Mouse (Mus musculus) embryonic facial prominence, embryonic 14.5 days (tissue): ENCODE measurements around the gene Fam126a. TPM values are rescaled to one million over a fixed set of nuclear protein-coding genes. Genes with fewer than 3 reads are reported as not detected.
A peak's percentile ranks its signal among the peaks of the same experiment; 100 is the strongest.

Experiments used
- ATAC-seq: fragments of 200-750 bp; cut with Nextera tagmentation; 2 replicates; pipeline ENCODE4 v1.8.0; 2017; ENCODE audit warnings: low read depth, moderate number of reproducible peaks, moderate TSS enrichment
- DNase-seq: peaks from one replicate; pipeline ENCODE4 v3.0.0-alpha.2; 2015; ENCODE audit warnings: low spot score
- H3K27ac ChIP-seq: fragments of 300-500 bp; sonication (generic); replicated peaks from 2 replicates; pipeline ENCODE4 v1.5.1; 2014; ENCODE audit warnings: low read depth, mild to moderate bottlenecking, low read length, moderate library complexity
- H3K27me3 ChIP-seq: fragments of 300-500 bp; sonication (generic); replicated peaks from 2 replicates; pipeline ENCODE4 v1.6.1; 2014; ENCODE audit warnings: low read length; ENCODE audit not compliant: control insufficient read depth, insufficient read depth
- H3K36me3 ChIP-seq: fragments of 300-500 bp; sonication (generic); 2 replicates; pipeline ENCODE4 v1.6.1; 2014; ENCODE audit warnings: low read length, mixed read lengths; ENCODE audit not compliant: control insufficient read depth, insufficient read depth
- H3K4me1 ChIP-seq: fragments of 300-500 bp; sonication (generic); 2 replicates; pipeline ENCODE4 v1.6.1; 2014; ENCODE audit warnings: antibody characterized with exemption, low read length; ENCODE audit not compliant: control insufficient read depth, insufficient read depth
- H3K4me2 ChIP-seq: fragments of 300-500 bp; sonication (generic); 2 replicates; pipeline ENCODE4 v1.6.1; 2014; ENCODE audit warnings: low read depth, mild to moderate bottlenecking, low read length, moderate library complexity, mixed read lengths
- H3K4me3 ChIP-seq: fragments of 300-500 bp; sonication (generic); 2 replicates; pipeline ENCODE4 v1.5.1; 2014; ENCODE audit warnings: low read depth, mild to moderate bottlenecking, low read length
- H3K9ac ChIP-seq: fragments of 300-500 bp; sonication (generic); 2 replicates; pipeline ENCODE4 v1.6.1; 2014; ENCODE audit warnings: low read depth, mild to moderate bottlenecking, low read length, moderate library complexity, mixed read lengths
- H3K9me3 ChIP-seq: fragments of 300-500 bp; sonication (generic); 2 replicates; pipeline ENCODE4 v1.6.1; 2016; ENCODE audit warnings: low read length; ENCODE audit not compliant: control insufficient read depth
- WGBS: fragments of 180-500 bp; shearing (Covaris S2); extraction: QIAGEN DNeasy Blood & Tissue Kit; methylation state at CpG from one replicate; pipeline ENCODE4 v1.1.7; 2014; 5-methylcytosine and 5-hydroxymethylcytosine counted together
- polyA plus RNA-seq: library from polyadenylated mRNA; unstranded; fragments of >200 nt; fragmentation: Nextera tagmentation; extraction: Ambion mirVana; gene quantifications from 2 replicates; pipeline ENCODE4 v1.2.1, GENCODE M21; 2014

The Fam126a gene
- polyA plus RNA-seq, 1 experiment from 2014 or later, result 40.2 TPM

DNA sequence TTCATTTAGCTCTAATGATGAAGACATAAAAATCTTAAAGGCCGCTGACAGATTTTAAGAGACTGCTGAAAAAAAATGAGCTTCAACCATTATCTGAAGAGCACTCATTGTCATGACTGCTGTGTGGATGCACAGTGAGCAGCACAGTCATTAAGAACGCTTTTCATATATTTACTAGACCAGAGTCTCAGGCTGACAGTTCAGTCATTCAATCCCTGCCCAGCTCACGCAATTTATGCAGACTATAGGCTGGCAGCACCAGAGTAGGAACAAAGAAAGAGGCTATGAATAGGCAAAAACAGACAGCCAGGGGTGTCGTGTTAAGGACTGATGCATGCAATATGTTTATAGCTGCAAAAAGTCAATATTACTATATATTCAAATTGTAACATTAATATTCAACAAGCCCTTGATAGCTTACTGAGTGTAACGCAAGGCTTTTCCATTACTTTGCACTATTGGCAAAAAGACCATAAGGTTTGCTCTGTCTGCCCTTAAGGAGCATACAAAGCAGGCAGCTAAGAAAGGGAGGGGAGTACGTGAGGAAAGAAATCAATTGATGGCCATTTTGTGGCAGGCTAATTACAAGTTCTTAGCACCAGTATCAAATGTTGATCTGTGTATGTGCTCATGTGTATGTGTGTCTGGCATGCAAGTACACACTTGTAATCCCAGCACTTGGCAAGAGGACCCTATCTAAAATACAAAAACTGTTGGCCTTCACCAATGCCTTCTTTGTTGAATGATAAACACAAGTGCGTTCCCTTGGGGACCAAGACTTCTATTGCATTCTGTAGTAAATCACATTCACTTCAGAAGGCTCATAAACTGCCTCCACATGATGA lies 10.9 kb downstream of the Fam126a start:
- DNase-seq (peak; percentile 46), ATAC-seq (peak; percentile 60)
- no peak overlapping the region for H3K4me3 ChIP-seq
- H3K9me3 ChIP-seq, result no peaks in the 10 kb centered on the region
- H3K9ac ChIP-seq, result no peak overlapping the region
- WGBS, result 80% methylated on average over 7 of the region's 7 CpGs
- no peak overlapping the region for H3K27ac ChIP-seq
- H3K4me2 ChIP-seq, result no peak overlapping the region
- peaks cover 6% of the 10 kb centered on the region; the same call in 1 of the 2 replicates for H3K4me1 ChIP-seq
- no peaks in the 10 kb centered on the region for H3K27me3 ChIP-seq
- H3K36me3 ChIP-seq, result no peaks in the 10 kb centered on the region

- Histone ChIP-seq H3K9ac (no peak overlapping the region), H3K4me2 (no peak overlapping the region), H3K27me3 (no peaks in the 10 kb centered on the region), H3K27ac (no peak overlapping the region), H3K9me3 (no peaks in the 10 kb centered on the region), H3K36me3 (no peaks in the 10 kb centered on the region), H3K4me1 (peaks cover 6% of the 10 kb centered on the region; the same call in 1 of the 2 replicates), H3K4me3 (no peak overlapping the region)
- DNase-seq, result no peak
- no peak for ATAC-seq
- WGBS, result 80% methylated on average over 7 of the region's 7 CpGs
Measured at GRCm38 (mm10) chr5:24018621-24019261, 11.7 kb downstream of the Fam126a start.

DNA sequence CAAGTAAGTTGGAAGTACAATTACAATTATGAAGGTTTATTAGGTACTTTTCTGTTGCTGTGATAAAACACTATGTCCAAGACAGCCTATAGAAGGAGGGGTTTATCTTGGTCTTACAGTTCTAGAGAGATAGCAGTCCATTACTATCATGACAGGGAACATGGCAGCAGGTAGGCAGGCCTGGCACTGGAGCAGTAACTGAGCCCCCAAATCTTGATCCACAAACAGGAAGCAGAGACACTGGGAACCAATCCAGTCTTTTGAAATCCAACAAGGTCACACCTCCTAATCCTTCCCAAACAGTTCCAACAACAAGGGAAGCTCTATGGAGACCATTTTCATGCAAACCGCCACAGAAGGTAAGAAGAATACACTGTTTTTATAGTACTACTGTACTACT lies 13.6 kb downstream of the Fam126a start:
- DNase-seq, result no peak
- ATAC-seq, result no peak
- H3K4me3 ChIP-seq, result no peak overlapping the region
- no peaks in the 10 kb centered on the region for H3K9me3 ChIP-seq
- WGBS, result 95% methylated on average over 1 of the region's 1 CpGs
- no peak overlapping the region for H3K4me2 ChIP-seq
- H3K9ac ChIP-seq, result no peak overlapping the region
- H3K27ac ChIP-seq, result no peak overlapping the region
- no peaks in the 10 kb centered on the region for H3K36me3 ChIP-seq
- no peaks in the 10 kb centered on the region for H3K27me3 ChIP-seq
- peaks cover 6% of the 10 kb centered on the region; the same call in 1 of the 2 replicates for H3K4me1 ChIP-seq

GRCm38 (mm10) chr5:24013338-24014003 lies 17.0 kb downstream of the Fam126a start:
- no peak overlapping the region; the same call in 1 of the 2 replicates for H3K27ac ChIP-seq

DNA sequence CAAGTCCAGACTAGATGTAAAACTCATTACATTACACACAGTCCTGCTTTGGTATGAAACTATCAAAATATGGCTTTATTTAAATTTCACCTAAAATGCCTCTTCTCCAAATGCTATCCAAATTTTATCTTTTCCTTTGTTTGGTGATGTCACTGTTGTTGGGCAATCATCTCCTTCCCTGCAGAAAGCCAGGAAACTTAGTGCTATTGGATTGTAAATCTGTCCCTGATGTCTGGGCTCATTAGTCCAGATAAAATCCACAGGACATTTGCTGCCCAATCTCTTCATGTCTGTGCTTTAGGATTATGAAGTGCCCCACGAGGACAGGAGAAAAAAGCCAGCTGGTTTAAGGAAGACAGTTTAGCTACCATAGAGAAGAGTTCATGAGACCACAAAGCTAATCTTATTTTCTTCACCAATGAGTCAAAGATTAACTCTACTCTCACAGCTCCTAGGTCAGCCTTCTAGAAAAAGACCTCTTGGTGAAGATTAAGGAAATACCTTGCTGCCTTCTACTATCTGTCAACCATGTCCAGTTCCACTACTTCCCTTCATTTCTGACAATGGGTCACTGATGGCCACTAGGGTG lies 31.3 kb downstream of the Fam126a start:
- H3K9me3 ChIP-seq, result no peaks in the 10 kb centered on the region
- no peaks in the 10 kb centered on the region; the same call in 1 of the 2 replicates for H3K4me1 ChIP-seq
- 73% methylated on average over 1 of the region's 1 CpGs for WGBS
- DNase-seq (no peak), ATAC-seq (no peak)
- H3K36me3 ChIP-seq, result peaks cover 15% of the 10 kb centered on the region; the same call in 1 of the 2 replicates
- H3K4me3 ChIP-seq, result no peak overlapping the region
- no peak overlapping the region for H3K9ac ChIP-seq
- H3K4me2 ChIP-seq, result no peak overlapping the region
- H3K27me3 ChIP-seq, result no peaks in the 10 kb centered on the region
- H3K27ac ChIP-seq, result no peak overlapping the region

More at GRCm38 (mm10) chr5:24013338-24014003, 17.0 kb downstream of the Fam126a start:
- no peaks in the 10 kb centered on the region for H3K9me3 ChIP-seq
- no peak overlapping the region for H3K9ac ChIP-seq
- ATAC-seq (peak; percentile 86; the same call in 1 of the 2 replicates), DNase-seq (peak; percentile 42)
- 71% methylated on average over 5 of the region's 5 CpGs for WGBS
- H3K4me2 ChIP-seq, result no peak overlapping the region
- no peaks in the 10 kb centered on the region for H3K27me3 ChIP-seq
- no peaks in the 10 kb centered on the region for H3K36me3 ChIP-seq
- no peak overlapping the region for H3K4me3 ChIP-seq
- H3K4me1 ChIP-seq, result no peaks in the 10 kb centered on the region

GRCm38 (mm10) chr5:23995951-23996350 lies 34.5 kb downstream of the Fam126a start:
- Histone ChIP-seq H3K27me3 (no peaks in the 10 kb centered on the region), H3K4me2 (no peak overlapping the region), H3K4me3 (no peak overlapping the region), H3K27ac (no peak overlapping the region), H3K9ac (no peak overlapping the region), H3K4me1 (peaks cover 13% of the 10 kb centered on the region), H3K9me3 (no peaks in the 10 kb centered on the region), H3K36me3 (peaks cover 15% of the 10 kb centered on the region; the same call in 1 of the 2 replicates)
- ATAC-seq (no peak), DNase-seq (no peak)
- 86% methylated on average over 5 of the region's 5 CpGs for WGBS

GRCm38 (mm10) chr5:23994929-23995328 lies 35.6 kb downstream of the Fam126a start:
- H3K9ac ChIP-seq, result no peak overlapping the region
- no peak overlapping the region for H3K27ac ChIP-seq
- no peaks in the 10 kb centered on the region for H3K27me3 ChIP-seq
- H3K36me3 ChIP-seq, result peaks cover 15% of the 10 kb centered on the region; the same call in 1 of the 2 replicates
- H3K4me3 ChIP-seq, result no peak overlapping the region
- no peaks in the 10 kb centered on the region for H3K9me3 ChIP-seq
- ATAC-seq (no peak), DNase-seq (no peak)
- peaks cover 13% of the 10 kb centered on the region for H3K4me1 ChIP-seq
- no peak overlapping the region for H3K4me2 ChIP-seq
- 90% methylated on average over 3 of the region's 3 CpGs for WGBS

DNA sequence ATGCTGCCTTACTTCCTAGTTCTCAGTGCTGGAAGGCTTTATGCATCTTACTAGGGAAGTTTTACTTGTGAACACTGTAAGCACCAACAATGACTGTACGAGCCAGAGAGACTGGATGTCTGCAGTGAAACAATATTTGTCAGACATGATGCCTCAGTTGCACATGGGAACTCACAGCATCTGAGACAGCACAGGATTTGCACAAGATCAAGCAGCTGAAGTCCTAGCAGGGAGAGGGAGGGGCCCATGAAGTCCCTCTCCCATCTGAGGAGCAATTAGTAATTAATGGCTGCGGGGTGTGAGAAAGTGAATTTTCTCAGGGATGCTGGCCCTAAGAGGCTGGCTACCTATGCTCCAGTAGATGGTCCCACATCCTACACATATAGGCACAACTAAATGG lies 36.3 kb downstream of the Fam126a start:
- no peak overlapping the region for H3K4me3 ChIP-seq
- no peaks in the 10 kb centered on the region for H3K27me3 ChIP-seq
- no peak for ATAC-seq
- H3K9me3 ChIP-seq, result no peaks in the 10 kb centered on the region
- peak overlapping the region; percentile 58 for H3K27ac ChIP-seq
- H3K36me3 ChIP-seq, result peaks cover 11% of the 10 kb centered on the region; the same call in 1 of the 2 replicates
- H3K9ac ChIP-seq, result no peak overlapping the region
- H3K4me1 ChIP-seq, result peaks cover 13% of the 10 kb centered on the region
- WGBS, result 76% methylated on average over 2 of the region's 2 CpGs
- no peak overlapping the region for H3K4me2 ChIP-seq
- DNase-seq, result no peak
